Mouse (Mus musculus) midbrain, embryonic 15.5 days (tissue): ENCODE measurements around the gene Rcn3. TPM values are rescaled to one million over a fixed set of nuclear protein-coding genes. Genes with fewer than 3 reads are reported as not detected.
A peak's percentile ranks its signal among the peaks of the same experiment; 100 is the strongest.

Source experiments
- ATAC-seq: fragments of 200-750 bp; cut with Nextera tagmentation; replicated peaks from 2 replicates; pipeline ENCODE4 v1.8.0; 2017; ENCODE audit warnings: moderate TSS enrichment
- H3K27ac ChIP-seq: fragments of 300-500 bp; sonication (generic); 2 replicates; pipeline ENCODE4 v1.5.1; 2015; ENCODE audit warnings: mild to moderate bottlenecking, inconsistent platforms
- H3K27me3 ChIP-seq: fragments of 300-500 bp; sonication (generic); replicated peaks from 2 replicates; pipeline ENCODE4 v1.6.1; 2015; ENCODE audit warnings: inconsistent platforms
- H3K36me3 ChIP-seq: fragments of 300-500 bp; sonication (generic); replicated peaks from 2 replicates; pipeline ENCODE4 v1.6.1; 2015; ENCODE audit warnings: inconsistent platforms
- H3K4me1 ChIP-seq: fragments of 300-500 bp; sonication (generic); 2 replicates; pipeline ENCODE4 v1.6.1; 2015; ENCODE audit warnings: inconsistent platforms
- H3K4me2 ChIP-seq: fragments of 300-500 bp; sonication (generic); 2 replicates; pipeline ENCODE4 v1.6.1; 2015; ENCODE audit warnings: inconsistent platforms, mild to moderate bottlenecking, moderate library complexity
- H3K4me3 ChIP-seq: fragments of 300-500 bp; sonication (generic); 2 replicates; pipeline ENCODE4 v1.5.1; 2015; ENCODE audit warnings: mild to moderate bottlenecking, inconsistent platforms
- H3K9ac ChIP-seq: fragments of 300-500 bp; sonication (generic); 2 replicates; pipeline ENCODE4 v1.6.1; 2015; ENCODE audit warnings: mild to moderate bottlenecking, inconsistent platforms
- H3K9me3 ChIP-seq: fragments of 300-500 bp; sonication (generic); 2 replicates; pipeline ENCODE4 v1.6.1; 2016; ENCODE audit warnings: inconsistent platforms
- WGBS: fragments of 180-500 bp; shearing (Covaris S2); methylation state at CpG from one replicate; pipeline ENCODE4 v1.1.7; 2015; ENCODE audit warnings: mixed read lengths; 5-methylcytosine and 5-hydroxymethylcytosine counted together
- polyA plus RNA-seq: library from polyadenylated mRNA; unstranded; fragments of >200 nt; fragmentation: Nextera tagmentation; extraction: Ambion mirVana; gene quantifications from 2 replicates; pipeline ENCODE4 v1.2.1, GENCODE M21; 2015

Rcn3 gene
- polyA plus RNA-seq, 1 experiment from 2014 or later = 55.4 TPM

- peak overlapping the region; percentile 36 for H3K4me3 ChIP-seq
- no peaks in the 10 kb centered on the region for H3K27me3 ChIP-seq
- peak overlapping the region; percentile 56 for H3K4me2 ChIP-seq
- H3K9me3 ChIP-seq = no peaks in the 10 kb centered on the region
- 16% methylated on average over 35 of the region's 35 CpGs for WGBS
- no peak overlapping the region for H3K27ac ChIP-seq
- peaks cover 8% of the 10 kb centered on the region for H3K4me1 ChIP-seq
- no peaks in the 10 kb centered on the region for H3K36me3 ChIP-seq
- peak overlapping the region; percentile 22; the same call in 1 of the 2 replicates for H3K9ac ChIP-seq
- ATAC-seq = peak; percentile 62
Measured at GRCm38 (mm10) chr7:45091001-45091990, 725 bp downstream of the Rcn3 start.

- ATAC-seq = no peak
- WGBS = 82% methylated on average over 13 of the region's 13 CpGs
- H3K9me3 ChIP-seq = no peaks in the 10 kb centered on the region
- no peaks in the 10 kb centered on the region for H3K27me3 ChIP-seq
- H3K4me1 ChIP-seq = peaks cover 8% of the 10 kb centered on the region
- no peak overlapping the region for H3K4me3 ChIP-seq
- no peak overlapping the region for H3K9ac ChIP-seq
- no peak overlapping the region for H3K27ac ChIP-seq
- no peak overlapping the region for H3K4me2 ChIP-seq
- no peaks in the 10 kb centered on the region for H3K36me3 ChIP-seq
Measured at GRCm38 (mm10) chr7:45090251-45090977, 1.6 kb downstream of the Rcn3 start.

DNA sequence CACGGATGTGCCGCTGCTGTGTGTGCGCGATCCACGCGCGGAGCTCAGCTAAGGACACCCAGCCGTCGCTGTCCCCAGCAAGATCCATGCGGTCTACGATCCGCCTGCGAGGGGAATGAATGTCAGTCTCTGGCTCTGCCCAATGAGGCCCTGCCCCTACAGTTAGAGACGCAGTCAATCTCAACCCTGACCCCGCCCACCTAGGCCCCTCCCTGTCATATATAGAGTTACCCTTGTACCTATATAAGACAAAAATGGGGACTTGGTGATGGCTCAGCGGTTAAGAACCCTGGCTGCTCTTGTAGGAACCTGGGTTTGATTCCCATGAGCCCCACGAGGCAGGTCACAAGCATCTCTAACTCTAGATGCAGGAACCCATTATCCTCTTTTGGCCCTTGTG is 3.4 kb downstream of the Rcn3 start:
- H3K4me1 ChIP-seq = peaks cover 8% of the 10 kb centered on the region
- H3K27ac ChIP-seq = no peak overlapping the region
- H3K4me3 ChIP-seq = no peak overlapping the region
- 93% methylated on average over 17 of the region's 17 CpGs for WGBS
- no peaks in the 10 kb centered on the region for H3K36me3 ChIP-seq
- H3K9ac ChIP-seq = no peak overlapping the region
- H3K9me3 ChIP-seq = no peaks in the 10 kb centered on the region
- no peak overlapping the region for H3K4me2 ChIP-seq
- no peak for ATAC-seq
- H3K27me3 ChIP-seq = no peaks in the 10 kb centered on the region

GRCm38 (mm10) chr7:45086084-45086483 is 5.9 kb downstream of the Rcn3 start:
- Histone ChIP-seq H3K27me3 (no peaks in the 10 kb centered on the region), H3K9me3 (no peaks in the 10 kb centered on the region), H3K27ac (no peak overlapping the region), H3K36me3 (no peaks in the 10 kb centered on the region), H3K4me2 (no peak overlapping the region), H3K4me1 (peaks cover 3% of the 10 kb centered on the region; the same call in 1 of the 2 replicates), H3K4me3 (no peak overlapping the region), H3K9ac (no peak overlapping the region)
- ATAC-seq = no peak
- WGBS = 79% methylated on average over 4 of the region's 4 CpGs

GRCm38 (mm10) chr7:45083300-45083890 is 8.6 kb downstream of the Rcn3 start:
- Histone ChIP-seq H3K36me3 (no peaks in the 10 kb centered on the region), H3K4me3 (no peak overlapping the region), H3K9me3 (no peaks in the 10 kb centered on the region), H3K27ac (no peak overlapping the region), H3K4me1 (peaks cover 3% of the 10 kb centered on the region; the same call in 1 of the 2 replicates), H3K4me2 (no peak overlapping the region), H3K27me3 (no peaks in the 10 kb centered on the region), H3K9ac (no peak overlapping the region)
- no peak for ATAC-seq
- 86% methylated on average over 22 of the region's 22 CpGs for WGBS

DNA sequence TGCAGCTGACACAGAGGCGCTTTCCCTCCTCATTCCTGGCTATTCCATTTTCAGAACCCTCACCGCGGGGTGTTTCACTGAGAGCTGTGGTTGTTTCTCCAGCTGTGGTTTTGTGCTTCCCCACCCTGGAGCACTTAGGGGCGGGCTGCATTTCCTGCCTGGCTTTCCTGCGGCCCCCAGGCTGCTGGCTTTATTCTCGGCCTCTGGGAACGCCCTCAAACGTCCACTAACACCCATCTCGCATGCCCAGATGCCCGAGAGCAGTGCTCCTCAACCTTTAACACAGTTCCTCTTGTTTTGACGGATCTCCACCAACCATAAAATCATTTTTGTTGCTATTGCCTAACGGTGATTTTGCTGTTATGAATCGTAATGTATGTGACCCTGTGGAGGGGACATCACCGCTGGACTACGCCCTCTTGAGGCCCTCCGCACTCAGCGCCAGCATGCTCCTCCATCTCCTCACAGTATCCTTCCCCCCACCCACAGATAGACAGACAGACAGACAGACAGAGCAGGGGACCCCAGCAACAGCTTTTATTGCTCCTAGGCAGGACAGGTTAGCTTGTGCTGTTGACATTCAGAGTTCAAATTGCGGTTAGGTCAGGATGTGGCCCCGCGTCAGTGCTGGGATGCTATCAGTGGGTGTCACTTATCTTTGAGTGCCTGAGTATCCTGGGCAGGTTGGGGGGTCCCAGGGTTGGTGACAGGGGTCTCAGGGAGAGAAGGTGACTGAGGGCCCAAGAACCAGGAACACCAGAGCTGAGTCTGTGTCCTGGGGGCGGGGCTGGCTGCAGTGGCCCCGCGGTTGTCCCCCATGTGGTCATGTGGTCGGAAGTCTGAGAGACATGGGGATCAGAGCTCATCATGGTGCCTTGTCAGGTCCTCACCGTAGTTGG is 9.4 kb downstream of the Rcn3 start:
- WGBS = 74% methylated on average over 25 of the region's 25 CpGs
- Histone ChIP-seq H3K27ac (no peak overlapping the region), H3K4me2 (no peak overlapping the region)

GRCm38 (mm10) chr7:45081016-45081415 is 11.0 kb downstream of the Rcn3 start:
- no peaks in the 10 kb centered on the region for H3K27me3 ChIP-seq
- no peak overlapping the region for H3K4me2 ChIP-seq
- 49% methylated on average over 5 of the region's 5 CpGs for WGBS
- H3K9ac ChIP-seq = no peak overlapping the region
- ATAC-seq = no peak
- H3K9me3 ChIP-seq = no peaks in the 10 kb centered on the region
- H3K4me1 ChIP-seq = peaks cover 3% of the 10 kb centered on the region; the same call in 1 of the 2 replicates
- no peak overlapping the region for H3K27ac ChIP-seq
- H3K4me3 ChIP-seq = no peak overlapping the region
- H3K36me3 ChIP-seq = peaks cover 6% of the 10 kb centered on the region; the same call in 1 of the 2 replicates

More for the DNA sequence above, 9.4 kb downstream of the Rcn3 start:
- Histone ChIP-seq H3K4me1 (peaks cover 3% of the 10 kb centered on the region; the same call in 1 of the 2 replicates), H3K27me3 (no peaks in the 10 kb centered on the region), H3K4me3 (no peak overlapping the region), H3K36me3 (no peaks in the 10 kb centered on the region), H3K9me3 (no peaks in the 10 kb centered on the region), H3K9ac (no peak overlapping the region)
- no peak for ATAC-seq

- under 1% methylated on average over 10 of the region's 10 CpGs for WGBS
- H3K36me3 ChIP-seq = peaks cover 9% of the 10 kb centered on the region; the same call in 1 of the 2 replicates
- ATAC-seq = peak; percentile 55; the same call in 1 of the 2 replicates
- no peaks in the 10 kb centered on the region for H3K27me3 ChIP-seq
- no peaks in the 10 kb centered on the region for H3K9me3 ChIP-seq
- H3K9ac ChIP-seq = no peak overlapping the region
- H3K4me1 ChIP-seq = peaks cover 3% of the 10 kb centered on the region; the same call in 1 of the 2 replicates
- H3K27ac ChIP-seq = peak overlapping the region; percentile 48; the same call in 1 of the 2 replicates
- 0 out of 2 replicates have a peak overlapping the region, but pooled peaks have one; percentile 11 for H3K4me2 ChIP-seq
- H3K4me3 ChIP-seq = no peak overlapping the region
Measured at GRCm38 (mm10) chr7:45079856-45080255, 12.2 kb downstream of the Rcn3 start.

GRCm38 (mm10) chr7:45078513-45078912 is 13.5 kb downstream of the Rcn3 start:
- ATAC-seq = peak; percentile 38; the same call in 1 of the 2 replicates
- H3K4me2 ChIP-seq = no peak overlapping the region
- 44% methylated on average over 9 of the region's 9 CpGs for WGBS

DNA sequence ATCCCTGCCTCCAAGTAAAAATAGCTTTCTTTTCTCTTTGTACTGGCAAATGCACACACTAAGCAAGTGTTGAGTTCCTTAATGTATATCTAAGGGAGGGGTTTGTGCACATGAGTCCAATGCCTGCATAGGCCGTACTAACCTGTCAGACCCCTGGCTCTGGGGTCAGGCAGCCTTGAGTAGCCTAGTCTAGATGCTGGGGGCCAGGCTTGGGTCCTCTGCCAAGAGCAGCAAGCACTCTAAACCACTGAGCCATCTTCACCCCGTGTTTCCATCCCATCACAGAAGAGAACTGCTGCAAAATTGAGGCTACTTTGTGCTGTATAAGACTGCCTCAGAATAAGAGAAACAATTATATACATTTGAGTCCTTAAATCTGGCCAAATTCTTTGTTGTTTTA is 14.2 kb downstream of the Rcn3 start:
- no peak overlapping the region for H3K4me2 ChIP-seq
- H3K9ac ChIP-seq = no peak overlapping the region
- H3K4me3 ChIP-seq = no peak overlapping the region
- no peak for ATAC-seq
- no peak overlapping the region for H3K27ac ChIP-seq
- peaks cover 9% of the 10 kb centered on the region; the same call in 1 of the 2 replicates for H3K36me3 ChIP-seq
- no peaks in the 10 kb centered on the region for H3K9me3 ChIP-seq
- H3K27me3 ChIP-seq = no peaks in the 10 kb centered on the region
- peaks cover 3% of the 10 kb centered on the region; the same call in 1 of the 2 replicates for H3K4me1 ChIP-seq
- WGBS = 93% methylated on average over 2 of the region's 2 CpGs

More at GRCm38 (mm10) chr7:45078513-45078912, 13.5 kb downstream of the Rcn3 start:
- Histone ChIP-seq H3K27me3 (no peaks in the 10 kb centered on the region), H3K36me3 (peaks cover 9% of the 10 kb centered on the region; the same call in 1 of the 2 replicates), H3K9ac (no peak overlapping the region), H3K27ac (no peak overlapping the region), H3K4me3 (no peak overlapping the region), H3K4me1 (peaks cover 3% of the 10 kb centered on the region; the same call in 1 of the 2 replicates), H3K9me3 (no peaks in the 10 kb centered on the region)

- no peak for ATAC-seq
- H3K27ac ChIP-seq = no peak overlapping the region
- H3K4me1 ChIP-seq = peaks cover 3% of the 10 kb centered on the region; the same call in 1 of the 2 replicates
- H3K4me2 ChIP-seq = no peak overlapping the region
- 90% methylated on average over 14 of the region's 14 CpGs for WGBS
- peaks cover 9% of the 10 kb centered on the region; the same call in 1 of the 2 replicates for H3K36me3 ChIP-seq
- H3K27me3 ChIP-seq = no peaks in the 10 kb centered on the region
- no peak overlapping the region for H3K4me3 ChIP-seq
- no peak overlapping the region for H3K9ac ChIP-seq
- no peaks in the 10 kb centered on the region for H3K9me3 ChIP-seq
Measured at GRCm38 (mm10) chr7:45077322-45077721, 14.7 kb downstream of the Rcn3 start.
